Mouse (Mus musculus) megakaryocyte, embryonic 14.5 days (primary cell): ENCODE results near the gene Olfr1082. TPM values are rescaled to one million over a fixed set of nuclear protein-coding genes. Genes with fewer than 3 reads are reported as not detected.
"Not testable (repeated sequence)": the region's sequence is repeated elsewhere in the genome, so short reads cannot be mapped to it uniquely, and the experiment has no call there.

Source experiments
- H3K27me3 ChIP-seq: replicated peaks from 2 replicates; pipeline ENCODE3; 2012; ENCODE audit warnings: inconsistent platforms
- H3K36me3 ChIP-seq: replicated peaks from 2 replicates; pipeline ENCODE3; 2012; ENCODE audit warnings: low read length, inconsistent platforms, mixed read lengths
- H3K4me1 ChIP-seq: 2 replicates; pipeline ENCODE4 v1.6.1; 2012; ENCODE audit warnings: inconsistent platforms
- H3K4me3 ChIP-seq: replicated peaks from 2 replicates; pipeline ENCODE3; 2012; ENCODE audit warnings: moderate library complexity, mild to moderate bottlenecking, inconsistent platforms
- H3K9me3 ChIP-seq: 2 replicates; pipeline ENCODE4 v1.6.1; 2012; ENCODE audit warnings: inconsistent platforms
- polyA plus RNA-seq: library from polyadenylated mRNA; stranded (reverse); fragments of >175 nt; gene quantifications from 2 replicates; pipeline ENCODE4 v1.2.3, GENCODE M21; 2012; ENCODE audit warnings: low replicate concordance; ENCODE audit not compliant: insufficient read depth

Gene Olfr1082
- polyA plus RNA-seq: not detected in 2 replicates

GRCm38 (mm10) chr2:86598866-86599265 is at the start of gene Olfr1082:
Gene Olfr1082 (minus strand): TSS chr2:86598966.
- not testable (repeated sequence) for H3K9me3 ChIP-seq, H3K36me3 ChIP-seq, H3K27me3 ChIP-seq, H3K4me3 ChIP-seq, H3K4me1 ChIP-seq

DNA sequence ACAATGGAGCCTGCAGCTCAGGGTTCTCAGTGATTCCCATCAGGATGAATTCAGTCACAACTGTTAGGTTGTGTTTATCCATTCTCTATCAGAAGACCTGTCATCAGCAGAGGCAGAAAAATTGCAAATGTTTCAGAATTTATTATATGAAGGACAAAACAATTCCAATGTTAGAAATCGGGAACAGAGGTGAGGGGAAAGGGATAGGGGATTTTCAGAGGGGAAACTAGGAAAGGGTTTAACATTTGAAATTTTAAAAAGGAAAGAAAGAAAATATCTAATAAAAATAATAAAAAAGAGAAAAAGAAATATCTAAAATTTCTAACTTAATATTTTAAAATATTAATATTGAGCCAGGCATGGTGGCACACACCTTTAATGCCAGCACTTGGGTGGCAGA is 40.9 kb upstream of the Olfr1082 start, which contains the start of gene Olfr1084:
Gene Olfr1084, minus strand, starts transcription at position 101 of the 400 bp plus-strand sequence.
- not testable (repeated sequence) for H3K4me3 ChIP-seq, H3K36me3 ChIP-seq, H3K27me3 ChIP-seq, H3K9me3 ChIP-seq, H3K4me1 ChIP-seq

DNA sequence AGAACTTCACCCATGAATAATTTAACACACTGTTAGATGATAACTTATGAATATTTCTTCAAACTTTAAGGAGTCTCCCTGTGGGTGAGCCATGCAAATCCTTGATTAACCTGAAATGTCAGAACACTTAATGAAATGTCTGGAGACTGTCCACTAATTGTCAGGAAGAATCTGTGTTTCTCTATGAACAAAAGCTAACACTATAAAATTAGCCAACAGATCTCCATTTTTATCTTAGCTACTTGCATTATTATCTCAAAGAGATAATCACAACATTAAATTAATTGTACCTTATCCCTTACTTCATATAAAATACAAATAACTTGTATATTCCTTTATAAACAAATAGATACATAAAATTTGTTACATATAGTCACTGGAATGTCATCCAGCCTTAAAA is 40.6 kb downstream of the Olfr1082 start, which contains the start of gene Olfr1080:
Gene Olfr1080, minus strand, starts transcription at position 101 of the 400 bp plus-strand sequence.
- H3K4me3 ChIP-seq, H3K4me1 ChIP-seq: not testable (repeated sequence)

More for the DNA sequence above, 40.6 kb downstream of the Olfr1082 start, which contains the start of gene Olfr1080:
- H3K9me3 ChIP-seq, H3K36me3 ChIP-seq, H3K27me3 ChIP-seq: not testable (repeated sequence)

Other genes with a start within 250 kb of the Olfr1082 start
- not detected in 2 replicates for gene Olfr1055, start 248.7 kb downstream of the Olfr1082 start, polyA plus RNA-seq
- gene Olfr1056, start 236.5 kb downstream of the Olfr1082 start, polyA plus RNA-seq: not detected in 2 replicates
- not detected in 2 replicates for gene Olfr1057, start 220.6 kb downstream of the Olfr1082 start, polyA plus RNA-seq
- not detected in 2 replicates for gene Olfr1058, start 210.4 kb downstream of the Olfr1082 start, polyA plus RNA-seq
- not detected in 2 replicates for gene Olfr1061, start 184.9 kb downstream of the Olfr1082 start, polyA plus RNA-seq
- not detected in 2 replicates for gene Olfr1062, start 172.2 kb downstream of the Olfr1082 start, polyA plus RNA-seq
- not detected in 2 replicates for gene Olfr1065, start 148.4 kb downstream of the Olfr1082 start, polyA plus RNA-seq
- not detected in 2 replicates for gene Olfr1066, start 142.7 kb downstream of the Olfr1082 start, polyA plus RNA-seq
- gene Olfr228, start 111.6 kb downstream of the Olfr1082 start, polyA plus RNA-seq: not detected in 2 replicates
- not detected in 2 replicates for gene Olfr1076, start 90.5 kb downstream of the Olfr1082 start, polyA plus RNA-seq
- not detected in 2 replicates for gene Olfr1079, start 56.5 kb downstream of the Olfr1082 start, polyA plus RNA-seq
- gene Olfr1080, start 40.7 kb downstream of the Olfr1082 start, polyA plus RNA-seq: not detected in 2 replicates
- gene Olfr1084, start 40.8 kb upstream of the Olfr1082 start, polyA plus RNA-seq: not detected in 2 replicates
- gene Olfr1085, start 63.1 kb upstream of the Olfr1082 start, polyA plus RNA-seq: not detected in 2 replicates
- not detected in 2 replicates for gene Olfr1086, start 81.1 kb upstream of the Olfr1082 start, polyA plus RNA-seq
- gene Olfr1087, start 99.4 kb upstream of the Olfr1082 start, polyA plus RNA-seq: not detected in 2 replicates
- gene Olfr1089, start 134.7 kb upstream of the Olfr1082 start, polyA plus RNA-seq: not detected in 2 replicates
- gene Olfr1090, start 160.0 kb upstream of the Olfr1082 start, polyA plus RNA-seq: not detected in 2 replicates
- gene Olfr1093, start 183.5 kb upstream of the Olfr1082 start, polyA plus RNA-seq: 0.12 TPM in 1 of 2 replicates, not detected in the other
- gene Olfr141, start 211.1 kb upstream of the Olfr1082 start, polyA plus RNA-seq: not detected in 2 replicates
- gene Olfr1094, start 225.7 kb upstream of the Olfr1082 start, polyA plus RNA-seq: not detected in 2 replicates